Mouse (Mus musculus): ENCODE measurements around the gene Cwc22. TPM values are rescaled to one million over a fixed set of nuclear protein-coding genes. Genes with fewer than 3 reads are reported as not detected.

The Cwc22 gene
- polyA plus RNA-seq, 1 experiment from 2014 or later = 25.7 TPM

- H3K36me3 ChIP-seq = no peaks in the 10 kb centered on the region
- no peak for ATAC-seq (replicated peaks)
- no peaks in the 10 kb centered on the region for H3K4me1 ChIP-seq
- no peak overlapping the region for H3K4me3 ChIP-seq
- no peak overlapping the region for H3K27ac ChIP-seq (replicated peaks)
- H3K4me2 ChIP-seq (replicated peaks) = no peak overlapping the region
- H3K9me3 ChIP-seq = no peaks in the 10 kb centered on the region
- WGBS = 90% methylated on average over 8 of the region's 8 CpGs
- H3K9ac ChIP-seq (replicated peaks) = no peak overlapping the region
- H3K27me3 ChIP-seq = no peaks in the 10 kb centered on the region
These were observed 32.9 kb upstream of the Cwc22 start for GRCm38 (mm10) chr2:77979081-77979480.

GRCm38 (mm10) chr2:77978256-77978655 lies 32.1 kb upstream of the Cwc22 start:
- Histone ChIP-seq H3K27ac (replicated peaks) (no peak overlapping the region), H3K9me3 (no peaks in the 10 kb centered on the region), H3K27me3 (no peaks in the 10 kb centered on the region), H3K4me3 (no peak overlapping the region), H3K9ac (replicated peaks) (no peak overlapping the region), H3K4me1 (no peaks in the 10 kb centered on the region), H3K36me3 (no peaks in the 10 kb centered on the region), H3K4me2 (replicated peaks) (no peak overlapping the region)
- ATAC-seq (replicated peaks) = no peak
- 84% methylated on average over 3 of the region's 3 CpGs for WGBS

- H3K4me3 ChIP-seq = no peak overlapping the region
- no peak overlapping the region for H3K9ac ChIP-seq (replicated peaks)
- ATAC-seq (replicated peaks) = no peak
- no peaks in the 10 kb centered on the region for H3K9me3 ChIP-seq
- 93% methylated on average over 5 of the region's 5 CpGs for WGBS
- no peak overlapping the region for H3K4me2 ChIP-seq (replicated peaks)
- H3K36me3 ChIP-seq = no peaks in the 10 kb centered on the region
- no peaks in the 10 kb centered on the region for H3K27me3 ChIP-seq
- H3K27ac ChIP-seq (replicated peaks) = no peak overlapping the region
- no peaks in the 10 kb centered on the region for H3K4me1 ChIP-seq
These were observed 30.2 kb upstream of the Cwc22 start for GRCm38 (mm10) chr2:77976321-77976920.

GRCm38 (mm10) chr2:77975606-77976005 lies 29.4 kb upstream of the Cwc22 start:
- Histone ChIP-seq H3K36me3 (no peaks in the 10 kb centered on the region), H3K4me2 (replicated peaks) (no peak overlapping the region), H3K27ac (replicated peaks) (no peak overlapping the region), H3K4me1 (no peaks in the 10 kb centered on the region), H3K27me3 (no peaks in the 10 kb centered on the region), H3K9me3 (no peaks in the 10 kb centered on the region), H3K9ac (replicated peaks) (no peak overlapping the region), H3K4me3 (no peak overlapping the region)
- ATAC-seq (replicated peaks) = no peak
- 55% methylated on average over 4 of the region's 4 CpGs for WGBS

- no peak for ATAC-seq (replicated peaks)
- no peak overlapping the region for H3K27ac ChIP-seq (replicated peaks)
- no peaks in the 10 kb centered on the region for H3K9me3 ChIP-seq
- H3K9ac ChIP-seq (replicated peaks) = no peak overlapping the region
- 90% methylated on average over 1 of the region's 1 CpGs for WGBS
- no peaks in the 10 kb centered on the region for H3K36me3 ChIP-seq
- H3K27me3 ChIP-seq = no peaks in the 10 kb centered on the region
- no peak overlapping the region for H3K4me3 ChIP-seq
- no peak overlapping the region for H3K4me2 ChIP-seq (replicated peaks)
- no peaks in the 10 kb centered on the region for H3K4me1 ChIP-seq
These were observed 28.8 kb upstream of the Cwc22 start for GRCm38 (mm10) chr2:77974986-77975385.

- 68% methylated on average over 2 of the region's 2 CpGs for WGBS
- Histone ChIP-seq H3K4me2 (replicated peaks) (no peak overlapping the region), H3K36me3 (no peaks in the 10 kb centered on the region), H3K27ac (replicated peaks) (no peak overlapping the region), H3K27me3 (no peaks in the 10 kb centered on the region), H3K4me3 (no peak overlapping the region), H3K9me3 (no peaks in the 10 kb centered on the region), H3K4me1 (no peaks in the 10 kb centered on the region), H3K9ac (replicated peaks) (no peak overlapping the region)
- ATAC-seq (replicated peaks) = no peak
These were observed 28.2 kb upstream of the Cwc22 start for GRCm38 (mm10) chr2:77974366-77974765.

- no peak for ATAC-seq (replicated peaks)
- Histone ChIP-seq H3K27me3 (no peaks in the 10 kb centered on the region), H3K9me3 (no peaks in the 10 kb centered on the region), H3K4me1 (no peaks in the 10 kb centered on the region), H3K27ac (replicated peaks) (no peak overlapping the region), H3K4me3 (no peak overlapping the region), H3K36me3 (no peaks in the 10 kb centered on the region), H3K4me2 (replicated peaks) (no peak overlapping the region), H3K9ac (replicated peaks) (no peak overlapping the region)
- 90% methylated on average over 2 of the region's 2 CpGs for WGBS
These were observed 27.1 kb upstream of the Cwc22 start for GRCm38 (mm10) chr2:77973296-77973695.

GRCm38 (mm10) chr2:77972541-77972940 lies 26.4 kb upstream of the Cwc22 start:
- no peaks in the 10 kb centered on the region for H3K36me3 ChIP-seq
- H3K4me2 ChIP-seq (replicated peaks) = no peak overlapping the region
- no peak for ATAC-seq (replicated peaks)
- H3K9me3 ChIP-seq = no peaks in the 10 kb centered on the region
- 90% methylated on average over 2 of the region's 2 CpGs for WGBS
- H3K9ac ChIP-seq (replicated peaks) = no peak overlapping the region
- H3K4me3 ChIP-seq = no peak overlapping the region
- no peak overlapping the region for H3K27ac ChIP-seq (replicated peaks)
- no peaks in the 10 kb centered on the region for H3K4me1 ChIP-seq
- H3K27me3 ChIP-seq = no peaks in the 10 kb centered on the region

GRCm38 (mm10) chr2:77971871-77972270 lies 25.7 kb upstream of the Cwc22 start:
- no peaks in the 10 kb centered on the region for H3K9me3 ChIP-seq
- H3K36me3 ChIP-seq = no peaks in the 10 kb centered on the region
- no peak for ATAC-seq (replicated peaks)
- no peaks in the 10 kb centered on the region for H3K4me1 ChIP-seq
- H3K27ac ChIP-seq (replicated peaks) = no peak overlapping the region
- H3K4me3 ChIP-seq = no peak overlapping the region
- 94% methylated on average over 1 of the region's 1 CpGs for WGBS
- no peaks in the 10 kb centered on the region for H3K27me3 ChIP-seq
- H3K9ac ChIP-seq (replicated peaks) = no peak overlapping the region
- no peak overlapping the region for H3K4me2 ChIP-seq (replicated peaks)

- H3K27ac ChIP-seq (replicated peaks) = no peak overlapping the region
- ATAC-seq (replicated peaks) = no peak
- no peaks in the 10 kb centered on the region for H3K36me3 ChIP-seq
- no peaks in the 10 kb centered on the region for H3K9me3 ChIP-seq
- H3K4me1 ChIP-seq = no peaks in the 10 kb centered on the region
- no peak overlapping the region for H3K9ac ChIP-seq (replicated peaks)
- H3K4me3 ChIP-seq = no peak overlapping the region
- no peaks in the 10 kb centered on the region for H3K27me3 ChIP-seq
- H3K4me2 ChIP-seq (replicated peaks) = no peak overlapping the region
- WGBS = 82% methylated on average over 2 of the region's 2 CpGs
These were observed 25.2 kb upstream of the Cwc22 start for GRCm38 (mm10) chr2:77971361-77971760.

- 76% methylated on average over 3 of the region's 3 CpGs for WGBS
- H3K27me3 ChIP-seq = no peaks in the 10 kb centered on the region
- H3K36me3 ChIP-seq = no peaks in the 10 kb centered on the region
- H3K9ac ChIP-seq (replicated peaks) = no peak overlapping the region
- H3K27ac ChIP-seq (replicated peaks) = no peak overlapping the region
- H3K4me1 ChIP-seq = no peaks in the 10 kb centered on the region
- H3K9me3 ChIP-seq = no peaks in the 10 kb centered on the region
- H3K4me3 ChIP-seq = no peak overlapping the region
- no peak for ATAC-seq (replicated peaks)
- H3K4me2 ChIP-seq (replicated peaks) = no peak overlapping the region
These were observed 24.4 kb upstream of the Cwc22 start for GRCm38 (mm10) chr2:77970556-77970955.

- H3K4me2 ChIP-seq (replicated peaks) = no peak overlapping the region
- H3K36me3 ChIP-seq = no peaks in the 10 kb centered on the region
- no peaks in the 10 kb centered on the region for H3K9me3 ChIP-seq
- whole genome bisulfite sequencing = 93% methylated on average over 4 of the region's 4 CpGs
- H3K9ac ChIP-seq (replicated peaks) = no peak overlapping the region
- no peak for ATAC-seq (replicated peaks)
- H3K4me3 ChIP-seq = no peak overlapping the region
- no peak overlapping the region for H3K27ac ChIP-seq (replicated peaks)
- no peaks in the 10 kb centered on the region for H3K4me1 ChIP-seq
- no peaks in the 10 kb centered on the region for H3K27me3 ChIP-seq
These were observed 23.8 kb upstream of the Cwc22 start for GRCm38 (mm10) chr2:77969956-77970355.

GRCm38 (mm10) chr2:77962450-77963193 lies 16.4 kb upstream of the Cwc22 start:
- H3K27me3 ChIP-seq = no peaks in the 10 kb centered on the region
- ATAC-seq (replicated peaks) = no peak
- WGBS = 95% methylated on average over 3 of the region's 3 CpGs

More at GRCm38 (mm10) chr2:77962450-77963193, 16.4 kb upstream of the Cwc22 start:
- Histone ChIP-seq H3K9me3 (no peaks in the 10 kb centered on the region), H3K4me1 (no peaks in the 10 kb centered on the region), H3K4me3 (no peak overlapping the region), H3K36me3 (no peaks in the 10 kb centered on the region), H3K9ac (replicated peaks) (no peak overlapping the region), H3K4me2 (replicated peaks) (no peak overlapping the region), H3K27ac (replicated peaks) (no peak overlapping the region)
